Mouse (Mus musculus) gastrocnemius, adult 2 months (tissue): ENCODE measurements around the gene Sptbn1. TPM values are rescaled to one million over a fixed set of nuclear protein-coding genes. Genes with fewer than 3 reads are reported as not detected.

ENCODE experiments used
- DNase-seq: peaks from one replicate; pipeline ENCODE4 v3.0.0; 2022
- H3K27ac ChIP-seq: fragments of 200-600 bp; 2 replicates; pipeline ENCODE4 v1.8.1; 2022; ENCODE audit warnings: mild to moderate bottlenecking
- H3K4me3 ChIP-seq: fragments of 200-600 bp; 2 replicates; pipeline ENCODE4 v1.8.1; 2022; ENCODE audit warnings: mild to moderate bottlenecking, moderate library complexity
- CTCF ChIP-seq: fragments of 200-600 bp; IDR thresholded peaks from 2 replicates; pipeline ENCODE4 v1.8.1; 2022; ENCODE audit warnings: antibody characterized with exemption, mild to moderate bottlenecking, moderate library complexity
- intact Hi-C: fragments of 180-260 bp; cut with DNase I; formaldehyde crosslinking; loops from one replicate; pipeline ENCODE4 v1.15.1; 2025
- total RNA-seq, 2 experiments: library from RNA; stranded (reverse); gene quantifications; 2 replicates each; pipeline ENCODE4 v1.2.3; 2021

Gene Sptbn1
- total RNA-seq, 2 experiments from 2014 or later: 112 to 141 TPM

DNA sequence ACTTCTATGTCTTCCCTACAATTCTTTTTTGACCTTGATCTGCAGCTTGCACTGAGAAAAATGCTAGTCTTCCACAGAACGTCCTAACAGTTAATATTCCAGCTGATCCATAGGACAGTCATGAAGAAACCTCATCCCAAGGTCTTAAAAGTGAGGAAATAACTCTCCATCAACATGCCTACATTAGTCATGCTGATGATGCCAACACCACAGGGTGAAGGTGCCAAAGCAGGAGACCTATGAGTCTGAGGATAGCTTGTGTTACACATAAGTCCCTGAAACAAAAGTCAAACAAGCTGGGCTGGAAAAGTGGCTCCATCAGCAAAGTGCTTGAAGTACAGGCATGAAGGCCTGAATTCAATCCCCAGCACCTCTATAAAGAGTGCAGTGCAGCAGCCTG, 20.9 kb downstream of the Sptbn1 start:
- H3K4me3 ChIP-seq: no peak overlapping the region
- no peak for TF ChIP-seq CTCF
- H3K27ac ChIP-seq: peak overlapping the region; percentile 8
- DNase-seq: no peak
- intact Hi-C loops: no loop called here

DNA sequence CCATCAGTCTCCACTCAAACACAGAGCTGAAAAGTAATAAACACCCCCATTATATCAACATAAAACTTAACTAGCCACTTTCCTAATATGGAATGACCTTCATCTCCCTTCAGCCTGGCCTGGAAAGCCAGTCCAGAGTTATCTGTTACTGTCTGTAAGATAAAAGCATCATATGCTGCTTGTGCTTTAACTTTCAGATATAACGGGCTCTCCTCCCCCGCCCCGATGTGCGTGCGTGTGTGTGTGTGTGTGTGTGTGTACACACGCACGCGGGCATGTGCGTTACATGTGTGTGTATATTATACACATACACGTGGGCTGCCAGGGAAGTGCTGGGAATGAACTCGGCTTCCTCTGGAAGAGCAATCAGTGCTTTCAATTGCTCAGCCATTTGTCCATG, 21.8 kb downstream of the Sptbn1 start:
- no peak for TF ChIP-seq CTCF
- no peak overlapping the region for H3K4me3 ChIP-seq
- intact Hi-C loops: no loop called here
- DNase-seq: no peak
- H3K27ac ChIP-seq: no peak overlapping the region

DNA sequence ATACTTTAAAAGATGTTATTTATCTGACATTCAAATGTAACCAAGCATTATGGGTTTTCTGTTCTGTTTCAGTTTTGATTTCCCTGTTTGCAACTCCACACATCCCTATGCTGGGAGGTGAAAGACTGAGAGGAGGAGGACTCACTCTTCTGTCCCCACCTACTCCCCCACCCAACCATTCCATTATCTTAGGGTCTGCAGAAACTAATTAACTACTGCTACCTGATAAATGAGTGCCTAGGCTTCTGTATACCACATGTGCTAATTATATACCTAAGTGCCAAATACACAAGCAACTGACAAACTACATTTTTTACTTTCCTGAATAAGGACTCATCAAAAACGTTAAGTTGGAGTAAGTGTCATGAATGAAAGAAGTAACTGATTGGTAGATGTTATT, 23.8 kb downstream of the Sptbn1 start:
- intact Hi-C loops: no loop called here
- Histone ChIP-seq H3K27ac (peak overlapping the region; percentile 64; the same call in 1 of the 2 replicates), H3K4me3 (no peak overlapping the region; the same call in 1 of the 2 replicates)
- no peak for DNase-seq
- no peak for TF ChIP-seq CTCF

DNA sequence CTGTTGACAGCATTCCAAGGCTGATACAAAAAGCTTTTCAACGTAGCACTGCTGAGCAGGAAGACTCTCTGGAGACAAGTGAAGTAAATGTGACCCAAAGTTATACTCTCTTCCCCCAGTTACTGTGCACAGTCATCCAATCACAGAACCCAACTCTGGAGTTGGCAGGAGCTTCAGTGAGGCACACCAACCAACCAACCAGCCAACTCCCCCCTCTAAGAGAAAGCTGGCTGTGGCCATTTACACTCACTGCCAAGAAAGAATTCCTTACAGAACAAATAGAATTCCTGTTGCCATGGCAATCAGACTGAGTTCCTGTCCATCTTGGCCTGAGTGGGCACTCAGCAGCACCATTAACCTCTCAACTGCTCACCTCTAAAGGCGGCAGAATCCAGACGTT, 24.4 kb downstream of the Sptbn1 start:
- peak overlapping the region; percentile 36 for H3K4me3 ChIP-seq
- peak overlapping the region; percentile 64 for H3K27ac ChIP-seq
- DNase-seq: peak; percentile 56
- TF ChIP-seq CTCF: no peak
- intact Hi-C loops: no loop called here

DNA sequence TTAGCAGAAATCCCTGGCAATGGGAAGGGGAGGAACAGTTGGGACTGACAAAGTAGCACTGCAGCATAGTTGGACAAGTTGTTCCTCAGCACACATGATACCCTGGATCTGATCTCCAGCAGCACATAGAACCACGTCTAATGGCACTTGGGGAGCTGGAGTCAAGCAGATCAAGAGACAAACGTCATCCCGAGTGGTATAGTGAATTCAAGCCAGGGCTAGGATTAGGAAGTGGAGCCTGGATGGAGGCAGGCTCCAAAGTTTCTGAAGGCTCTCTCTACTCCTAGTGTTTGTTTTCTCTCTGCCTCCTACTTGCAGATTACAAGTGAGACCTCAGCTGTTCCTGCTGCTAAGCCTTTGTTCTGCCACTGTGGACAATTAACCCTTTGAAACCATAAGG, 27.1 kb downstream of the Sptbn1 start:
- Histone ChIP-seq H3K27ac (peak overlapping the region; percentile 38), H3K4me3 (peak overlapping the region; percentile 17)
- intact Hi-C loops: no loop called here
- TF ChIP-seq CTCF: no peak
- DNase-seq: no peak

DNA sequence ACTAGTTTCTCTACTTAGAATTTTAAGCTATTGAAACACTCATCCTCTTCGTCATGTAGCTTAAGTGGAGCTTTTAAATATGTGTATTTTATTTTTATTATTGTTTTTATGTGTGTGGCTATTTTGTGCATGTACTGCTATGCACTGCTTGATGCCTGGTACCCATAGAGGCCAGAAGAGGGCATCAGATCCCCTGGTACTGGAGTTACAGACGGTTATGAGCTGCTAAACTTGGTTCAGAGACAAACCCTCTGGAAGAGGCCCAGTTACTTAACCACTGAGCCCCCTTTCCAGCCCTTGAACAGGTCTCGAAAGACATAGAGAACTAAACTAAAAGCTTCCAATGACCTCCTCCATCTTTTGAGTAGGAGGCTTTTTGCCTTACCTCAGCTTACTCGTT, 30.0 kb downstream of the Sptbn1 start:
- intact Hi-C loops: loop anchor here (1.0 kb wide), 1 partner anchor 419 kb away; no protein-coding TSS in a partner anchor
- peak; percentile 55 for DNase-seq
- TF ChIP-seq CTCF: peak; percentile 83
- H3K4me3 ChIP-seq: no peak overlapping the region
- H3K27ac ChIP-seq: peak overlapping the region; percentile 16; the same call in 1 of the 2 replicates

DNA sequence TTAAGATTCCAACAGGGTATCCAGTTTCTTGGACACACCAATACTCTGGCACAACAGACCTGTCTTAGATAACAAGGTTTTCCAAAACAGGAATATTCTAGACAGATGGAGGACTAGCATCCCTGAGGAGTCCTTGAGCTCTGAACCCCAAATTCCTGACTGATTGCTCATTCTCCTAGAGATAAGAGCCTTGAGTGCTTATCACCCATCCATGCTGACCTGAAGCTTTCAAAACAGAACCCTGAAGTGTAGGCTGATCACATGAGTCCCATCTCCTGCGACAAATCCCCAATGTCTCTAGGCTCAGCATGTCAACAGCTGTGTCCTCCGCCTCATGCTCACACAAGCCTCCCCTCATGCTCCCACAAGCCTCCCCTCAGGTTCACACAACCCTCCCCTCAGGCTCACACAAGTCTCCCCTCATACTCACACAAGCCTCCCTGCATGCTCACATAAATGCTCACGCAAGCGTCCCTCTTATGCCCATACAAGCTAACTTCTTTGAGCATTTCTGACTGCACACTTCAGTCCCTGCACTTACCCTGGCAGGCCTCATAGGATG, 31.2 kb downstream of the Sptbn1 start:
- no peak for TF ChIP-seq CTCF
- no peak for DNase-seq
- peak overlapping the region; percentile 4; the same call in 1 of the 2 replicates for H3K4me3 ChIP-seq
- intact Hi-C loops: no loop called here
- H3K27ac ChIP-seq: peak overlapping the region; percentile 9

DNA sequence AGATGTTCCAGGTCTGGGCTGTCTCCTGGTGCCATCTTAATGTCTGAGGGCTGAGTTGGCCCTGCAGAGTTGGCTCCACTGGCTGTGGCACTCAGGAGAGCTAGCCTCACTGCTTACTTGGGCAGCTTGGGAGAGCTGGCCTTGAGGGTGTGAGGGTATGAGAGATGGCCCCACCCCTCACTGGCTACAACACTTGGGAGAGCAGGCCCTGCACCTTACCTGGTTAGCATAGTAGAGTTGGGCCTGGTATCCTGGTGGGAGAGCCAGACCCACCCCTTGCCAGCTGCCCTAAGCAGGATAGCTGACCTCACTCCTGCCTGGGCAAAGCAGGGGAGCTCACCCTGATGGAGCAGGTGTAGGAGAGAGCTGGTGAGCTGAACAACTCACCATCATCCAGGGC, 32.3 kb downstream of the Sptbn1 start:
- no peak for DNase-seq
- intact Hi-C loops: no loop called here
- no peak overlapping the region for H3K4me3 ChIP-seq
- no peak for TF ChIP-seq CTCF
- peak overlapping the region; percentile 8; the same call in 1 of the 2 replicates for H3K27ac ChIP-seq

DNA sequence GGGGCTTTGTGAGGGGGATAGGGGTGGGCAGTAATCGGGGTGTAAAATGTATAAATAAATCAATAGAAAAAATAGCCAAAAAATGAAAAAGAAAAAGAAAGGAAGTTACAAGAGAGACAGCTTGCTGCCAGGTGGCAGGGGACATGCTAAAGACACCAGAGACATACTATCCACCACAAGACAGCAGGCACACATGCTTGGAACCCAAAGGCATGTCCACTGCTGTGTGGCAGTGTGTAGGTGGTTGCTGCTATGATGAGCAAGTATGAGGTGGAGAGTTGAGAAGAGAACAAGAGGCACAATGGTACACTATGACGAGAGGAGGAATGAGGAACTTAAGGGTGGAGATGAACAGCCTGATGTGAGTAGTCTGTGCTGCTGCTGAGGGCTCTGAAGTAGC, 32.8 kb downstream of the Sptbn1 start:
- TF ChIP-seq CTCF: no peak
- H3K27ac ChIP-seq: no peak overlapping the region
- intact Hi-C loops: no loop called here
- no peak for DNase-seq
- H3K4me3 ChIP-seq: no peak overlapping the region

DNA sequence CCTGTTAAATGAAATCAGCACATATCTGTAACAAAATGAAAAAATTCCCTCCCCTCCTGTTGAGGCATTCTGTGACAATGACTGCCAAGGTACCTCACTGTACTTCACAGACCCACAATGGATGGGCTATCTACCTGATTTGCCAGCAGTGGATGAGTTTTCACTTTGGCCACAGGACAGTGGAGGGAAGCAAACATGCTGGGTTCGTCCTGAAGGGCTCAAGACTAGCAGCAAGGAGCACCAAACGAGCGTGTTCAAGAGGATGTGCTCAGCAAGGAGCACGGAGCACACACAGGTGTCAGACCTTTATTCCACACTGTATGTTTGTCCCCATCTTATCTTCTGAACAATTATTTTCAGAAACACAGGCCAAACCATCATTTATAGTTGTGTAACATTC, 34.0 kb downstream of the Sptbn1 start:
- Histone ChIP-seq H3K27ac (0 out of 2 replicates have a peak overlapping the region, but pooled peaks have one; percentile 9), H3K4me3 (no peak overlapping the region)
- no peak for TF ChIP-seq CTCF
- intact Hi-C loops: no loop called here
- no peak for DNase-seq

DNA sequence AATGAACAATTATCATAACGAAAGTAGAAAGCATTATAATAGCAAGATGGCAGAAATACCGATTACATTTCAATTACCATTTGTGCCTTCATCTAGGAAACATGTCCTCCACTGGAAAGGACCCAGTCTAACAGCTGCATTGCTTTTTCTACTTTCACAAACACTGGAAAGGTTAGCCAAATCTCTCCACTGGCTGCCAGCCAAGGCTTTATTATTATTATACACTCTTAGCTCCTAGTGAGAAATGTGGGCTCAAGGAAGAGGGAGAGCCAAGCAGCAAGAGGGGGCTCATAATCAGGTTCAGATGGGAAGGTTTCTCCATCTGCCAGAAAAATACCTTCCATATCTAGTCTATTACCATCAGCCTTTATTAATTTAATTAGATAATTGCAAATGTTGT, 35.9 kb downstream of the Sptbn1 start:
- intact Hi-C loops: no loop called here
- no peak overlapping the region; the same call in 1 of the 2 replicates for H3K4me3 ChIP-seq
- TF ChIP-seq CTCF: no peak
- peak; percentile 63 for DNase-seq
- H3K27ac ChIP-seq: peak overlapping the region; percentile 29; the same call in 1 of the 2 replicates

DNA sequence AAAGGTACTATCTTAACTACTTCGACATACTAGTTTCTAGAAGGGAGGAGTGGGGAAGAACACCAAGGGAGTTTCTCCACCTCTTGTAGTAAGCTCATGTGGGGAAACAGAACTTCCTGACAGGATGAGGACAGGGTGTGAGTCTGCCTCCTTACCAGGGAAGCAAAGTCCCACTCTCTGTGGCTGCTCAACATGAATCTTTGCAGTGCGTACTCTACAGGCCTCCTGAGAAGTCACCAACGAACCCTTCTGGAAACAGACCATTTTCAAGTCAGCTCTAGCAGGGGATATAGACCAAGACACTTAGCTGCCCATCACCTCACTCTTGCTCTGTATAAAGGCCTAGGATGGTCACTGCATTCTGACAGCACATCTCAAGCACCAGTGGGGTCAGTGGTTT, 36.6 kb downstream of the Sptbn1 start:
- no peak for DNase-seq
- H3K4me3 ChIP-seq: no peak overlapping the region; the same call in 1 of the 2 replicates
- intact Hi-C loops: no loop called here
- no peak for TF ChIP-seq CTCF
- H3K27ac ChIP-seq: peak overlapping the region; percentile 29; the same call in 1 of the 2 replicates

DNA sequence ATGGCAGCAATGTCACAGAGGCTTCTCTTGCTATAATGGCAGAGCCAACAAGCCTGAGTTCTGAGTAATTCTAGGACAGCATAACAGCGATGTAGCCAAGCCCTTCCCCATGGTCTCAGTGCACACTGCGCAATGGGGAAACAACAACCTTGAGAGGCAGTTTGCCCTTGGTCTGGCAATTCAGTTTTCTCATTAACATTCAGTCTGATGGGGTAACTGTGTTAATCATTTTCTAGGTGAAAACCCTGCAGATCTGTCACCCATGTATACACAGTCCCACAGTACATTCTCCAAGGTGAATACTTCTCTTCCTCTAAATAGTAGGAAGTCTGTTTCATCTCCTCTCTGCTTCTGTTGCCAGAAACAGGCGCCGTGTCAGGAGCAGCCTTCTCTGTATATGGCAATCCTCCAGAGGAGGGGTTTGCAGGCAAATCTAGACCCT, 37.6 kb downstream of the Sptbn1 start:
- DNase-seq: no peak
- H3K27ac ChIP-seq: peak overlapping the region; percentile 50
- H3K4me3 ChIP-seq: no peak overlapping the region; the same call in 1 of the 2 replicates
- intact Hi-C loops: no loop called here
- no peak for TF ChIP-seq CTCF

DNA sequence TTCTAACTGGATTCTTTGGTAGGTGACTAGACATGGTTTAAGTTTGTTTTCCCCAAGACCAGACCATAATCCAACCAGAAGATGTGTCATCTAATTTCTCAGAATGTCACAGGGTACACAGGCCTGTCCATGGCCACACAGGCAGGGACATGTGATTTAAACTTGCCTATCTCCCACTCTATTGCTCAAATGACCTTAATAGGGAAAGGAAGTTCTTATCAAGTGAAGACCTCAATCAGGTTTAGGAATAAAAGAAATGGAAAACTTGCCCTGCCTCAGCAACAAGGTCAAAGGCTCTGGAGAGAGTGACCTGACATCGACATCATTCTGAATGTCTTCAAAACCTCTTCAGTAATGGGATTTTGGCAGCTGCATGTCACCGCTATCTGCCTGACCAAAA, 41.2 kb downstream of the Sptbn1 start:
- Histone ChIP-seq H3K27ac (no peak overlapping the region), H3K4me3 (no peak overlapping the region)
- no peak for DNase-seq
- intact Hi-C loops: no loop called here
- TF ChIP-seq CTCF: no peak
